Mouse (Mus musculus) lung, adult 2 months (tissue): ENCODE measurements around the gene Clstn2.

Experiments used
- CTCF ChIP-seq: fragments of 200-500 bp; IDR thresholded peaks from 2 replicates; pipeline ENCODE4 v1.5.1; 2011; ENCODE audit warnings: mild to moderate bottlenecking, low read length, control low read depth; ENCODE audit not compliant: insufficient read depth
- POLR2A ChIP-seq: fragments of 200-500 bp; IDR thresholded peaks from 2 replicates; pipeline ENCODE4 v1.6.1; 2011; ENCODE audit warnings: low read depth, mild to moderate bottlenecking, control low read depth, low read length, borderline replicate concordance; ENCODE audit errors: extremely low read depth

DNA sequence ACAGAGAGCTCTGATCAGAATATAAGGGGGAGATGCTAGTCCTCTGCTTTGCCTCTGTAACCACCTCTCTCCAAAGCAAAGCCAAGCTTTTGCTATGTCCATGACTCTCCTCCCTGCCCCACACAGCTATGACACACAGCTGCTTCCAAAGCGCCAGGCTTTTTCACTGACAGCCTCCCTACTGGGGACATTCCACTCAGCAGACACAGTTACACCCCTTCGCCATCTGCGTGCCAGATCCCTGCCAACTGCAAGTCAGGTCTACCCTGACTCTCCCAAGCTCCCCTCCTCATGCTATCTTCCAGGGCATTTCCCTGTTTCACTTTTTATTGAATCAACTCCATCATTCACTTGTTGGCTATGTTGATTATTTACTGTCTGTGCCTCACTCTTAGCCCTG lies 259.1 kb downstream of the Clstn2 start:
- no peak for TF ChIP-seq POLR2A
- no peak for TF ChIP-seq CTCF
